Mouse (Mus musculus): ENCODE results near the gene Gse1.

DNA sequence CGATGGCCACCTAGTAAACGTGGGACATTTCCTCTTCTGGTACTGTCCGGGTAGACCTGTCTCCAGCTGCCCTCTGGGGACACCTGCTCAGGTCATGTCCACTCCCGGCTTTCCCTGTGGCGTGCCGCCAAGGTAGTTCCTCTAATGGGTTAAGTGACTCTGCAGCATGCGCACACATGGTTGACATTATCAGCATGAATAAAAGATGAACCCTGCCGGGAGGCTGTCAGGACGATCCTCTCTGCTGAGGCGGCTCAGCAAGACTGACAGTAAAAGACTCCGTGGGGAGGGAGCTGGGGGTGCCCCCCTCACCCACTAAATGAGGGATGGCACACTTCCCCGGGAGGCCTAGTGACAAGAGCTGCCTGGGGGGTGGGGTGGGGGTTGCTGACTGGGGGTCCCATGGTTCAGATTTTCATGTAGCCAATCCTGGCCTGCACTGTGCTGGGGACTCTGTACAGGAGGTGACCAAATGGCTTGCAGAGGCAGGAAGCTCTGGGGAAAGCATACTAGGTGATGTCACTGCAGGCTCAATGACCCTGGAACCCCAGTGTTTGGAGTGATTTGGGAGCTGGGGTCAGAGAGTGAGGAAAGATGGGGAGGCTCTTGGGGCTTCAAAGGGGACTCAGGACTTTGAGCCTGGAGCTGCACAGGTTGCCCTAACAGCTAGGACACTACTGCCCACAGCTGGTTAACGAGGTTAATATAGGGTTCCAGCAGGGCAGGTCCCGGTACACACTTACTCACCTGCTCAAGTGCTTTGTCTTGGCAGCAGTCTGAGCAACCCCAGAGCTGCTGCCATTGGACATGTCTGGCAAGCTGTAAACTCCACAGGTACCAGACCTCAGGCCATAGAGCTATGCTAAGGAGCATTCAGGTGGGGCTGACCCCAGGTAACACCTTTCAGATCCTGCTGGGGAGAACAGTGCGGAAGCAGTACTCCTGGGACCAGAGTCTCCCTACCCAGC, 169.5 kb downstream of the Gse1 start:
- TF ChIP-seq GATA1 (IDR thresholded peaks at IDR 0.05; ENCODE audit: low read length) = no peak
- no peak for TF ChIP-seq TAL1 (IDR thresholded peaks at IDR 0.05; ENCODE audit: low read length)
